Comparison of ENCODE assay signal across 21 mouse cellular contexts in genomic region chr1:86925776-86926175, GRCm38 (mm10).
DNase-seq lines count a peak whose midpoint lies in the region; ATAC-seq and TF ChIP-seq lines count a peak whose summit lies in the region.
"Had no signal": no experiment of that assay in that cellular context is flagged by ENCODE, and none has a peak within 500 bp of the region (broad histone marks: within the 10 kb centered on the region; RNA-seq: fewer than 3 reads in every experiment).

No protein-coding gene starts in this region.

- no peaks in the 10 kb centered on the region for H3K9me3 ChIP-seq in liver, postnatal 0 days (ENCODE audit: low read length)
- no peaks in the 10 kb centered on the region for H3K9me3 ChIP-seq in kidney, embryonic 15.5 days (replicated peaks)
- no peaks in the 10 kb centered on the region for H3K9me3 ChIP-seq in midbrain, embryonic 13.5 days
- H3K9me3 ChIP-seq: embryonic facial prominence, embryonic 10.5 days; heart, embryonic 13.5 days; limb, embryonic 10.5 days had no signal

- ATAC-seq in liver, postnatal 0 days: no peak
- no peak for ATAC-seq in kidney, embryonic 15.5 days (replicated peaks; ENCODE audit: low FRiP score)
- no peak for ATAC-seq in midbrain, embryonic 13.5 days
- ATAC-seq: forebrain, embryonic 16.5 days; intestine, postnatal 0 days; Patski had no signal

- no peak overlapping the region for H3K4me2 ChIP-seq in liver, postnatal 0 days (ENCODE audit: low read depth, low read length)
- H3K4me2 ChIP-seq in kidney, embryonic 15.5 days: no peak overlapping the region
- H3K4me2 ChIP-seq in midbrain, embryonic 13.5 days (replicated peaks): no peak overlapping the region
- H3K4me2 ChIP-seq: heart, embryonic 13.5 days had no signal

- no peaks in the 10 kb centered on the region for H3K27me3 ChIP-seq in liver, adult 2 months (ENCODE audit: control insufficient read depth, insufficient read depth, low read length)
- no peaks in the 10 kb centered on the region for H3K27me3 ChIP-seq in liver, postnatal 0 days (ENCODE audit: insufficient read depth, low read length)
- H3K27me3 ChIP-seq in kidney, embryonic 15.5 days: no peaks in the 10 kb centered on the region
- H3K27me3 ChIP-seq in midbrain, embryonic 13.5 days: no peaks in the 10 kb centered on the region
- H3K27me3 ChIP-seq: heart, embryonic 13.5 days; Patski had no signal

- TF ChIP-seq CTCF in liver, adult 2 months (IDR thresholded peaks at IDR 0.05; ENCODE audit: low read depth, low read length): no peak
- TF ChIP-seq CTCF in liver, postnatal 0 days (IDR thresholded peaks at IDR 0.05; ENCODE audit: low read depth): no peak

- H3K9ac ChIP-seq in liver, adult 2 months (ENCODE audit: low read depth, low read length): no peak overlapping the region
- H3K9ac ChIP-seq in liver, postnatal 0 days (replicated peaks): no peak overlapping the region
- H3K9ac ChIP-seq in kidney, embryonic 15.5 days: no peak overlapping the region
- H3K9ac ChIP-seq in midbrain, embryonic 13.5 days (replicated peaks): no peak overlapping the region
- H3K9ac ChIP-seq: heart, embryonic 13.5 days had no signal

- H3K4me3 ChIP-seq in liver, adult 2 months (ENCODE audit: insufficient read depth, low read depth, low read length): no peak overlapping the region
- H3K4me3 ChIP-seq in liver, postnatal 0 days (ENCODE audit: low read depth, low read length): no peak overlapping the region
- no peak overlapping the region for H3K4me3 ChIP-seq in kidney, embryonic 15.5 days (replicated peaks)
- H3K4me3 ChIP-seq in midbrain, embryonic 13.5 days (replicated peaks): no peak overlapping the region
- H3K4me3 ChIP-seq: embryonic facial prominence, embryonic 10.5 days; heart, adult 2 months; heart, embryonic 13.5 days; limb, embryonic 10.5 days had no signal

- DNase-seq in liver, adult 2 months (ENCODE audit: extremely low read depth, low read depth, low spot score): peak; percentile 71
- DNase-seq in liver, postnatal 0 days: no peak
- DNase-seq in kidney, adult 18-20 months: peak; percentile 47
- peak; percentile 52 to 82 for DNase-seq in kidney, postnatal 36 days
- no peak for DNase-seq in gastrocnemius, postnatal 25 days
- DNase-seq in urinary bladder, postnatal 36 days (ENCODE audit: low spot score in 2 of 2): no peak
- DNase-seq: cerebellum, adult 11-12 months; cerebellum, postnatal 10 days; gastrocnemius, postnatal 36 days; heart, adult 2 months; heart, postnatal 14 days; liver; thymus, postnatal 36 days had no signal

- no peaks in the 10 kb centered on the region for H3K36me3 ChIP-seq in liver, adult 2 months (ENCODE audit: control insufficient read depth, insufficient read depth, low read length)
- H3K36me3 ChIP-seq in liver, postnatal 0 days (replicated peaks; ENCODE audit: insufficient read depth, low read length): no peaks in the 10 kb centered on the region
- H3K36me3 ChIP-seq in kidney, embryonic 15.5 days: 0 out of 2 replicates have a peak, but pooled peaks cover 3% of the 10 kb centered on the region
- peaks cover 2% of the 10 kb centered on the region; the same call in 1 of the 2 replicates for H3K36me3 ChIP-seq in midbrain, embryonic 13.5 days
- H3K36me3 ChIP-seq: limb, embryonic 10.5 days had no signal

- no peak for TF ChIP-seq EP300 in liver, postnatal 0 days (IDR thresholded peaks at IDR 0.05; ENCODE audit: low read depth)

- no peak for TF ChIP-seq POLR2A in liver, adult 2 months (IDR thresholded peaks at IDR 0.05; ENCODE audit: extremely low read depth, insufficient read depth, low read length)

- H3K79me2 ChIP-seq in liver, adult 2 months (ENCODE audit: control insufficient read depth, insufficient read depth, low read length): no peaks in the 10 kb centered on the region

- WGBS in liver, adult 2 months: 45% methylated on average over 5 of the region's 5 CpGs
- WGBS in liver, postnatal 0 days (ENCODE audit: insufficient replicate concordance): 68% methylated on average over 5 of the region's 5 CpGs
- 60% methylated on average over 5 of the region's 5 CpGs for WGBS in kidney, embryonic 15.5 days
- 76% methylated on average over 5 of the region's 5 CpGs for WGBS in midbrain, embryonic 13.5 days

- H3K27ac ChIP-seq in liver, adult 2 months (replicated peaks; ENCODE audit: insufficient read depth, low read depth, low read length): 0 out of 2 replicates have a peak overlapping the region, but pooled peaks have one; percentile 6
- H3K27ac ChIP-seq in liver, postnatal 0 days (ENCODE audit: low read depth): no peak overlapping the region
- 0 out of 2 replicates have a peak overlapping the region, but pooled peaks have one; percentile 32 for H3K27ac ChIP-seq in kidney, embryonic 15.5 days
- H3K27ac ChIP-seq in midbrain, embryonic 13.5 days: no peak overlapping the region
- H3K27ac ChIP-seq: embryonic facial prominence, embryonic 10.5 days; heart, adult 2 months; heart, embryonic 13.5 days; limb, embryonic 10.5 days had no signal

- peaks cover 3% of the 10 kb centered on the region; the same call in 1 of the 2 replicates for H3K4me1 ChIP-seq in liver, adult 2 months (ENCODE audit: control insufficient read depth, insufficient read depth, low read length)
- H3K4me1 ChIP-seq in liver, postnatal 0 days (ENCODE audit: insufficient read depth): no peaks in the 10 kb centered on the region
- H3K4me1 ChIP-seq in kidney, embryonic 15.5 days: peaks cover 5% of the 10 kb centered on the region; the same call in 1 of the 2 replicates
- no peaks in the 10 kb centered on the region for H3K4me1 ChIP-seq in midbrain, embryonic 13.5 days (replicated peaks)
- H3K4me1 ChIP-seq: embryonic facial prominence, embryonic 10.5 days; heart, embryonic 13.5 days; limb, embryonic 10.5 days had no signal

Comparison
In these comparisons a context has a peak if more than half of its experiments do, and no peak if none do; other contexts are left out.
1. DNase-seq: peak in liver, adult 2 months (single experiment), kidney, adult 18-20 months (single experiment) and kidney, postnatal 36 days (2 of 2); none in liver, postnatal 0 days (single experiment), gastrocnemius, postnatal 25 days (single experiment) and urinary bladder, postnatal 36 days (0 of 2).
2. H3K27ac ChIP-seq: peak in liver, adult 2 months (single experiment) and kidney, embryonic 15.5 days (single experiment); none in liver, postnatal 0 days (single experiment) and midbrain, embryonic 13.5 days (single experiment).